Mouse (Mus musculus) megakaryocyte progenitor cell, adult 5-6 weeks (primary cell): ENCODE measurements around the gene Glyctk. TPM values are rescaled to one million over a fixed set of nuclear protein-coding genes. Genes with fewer than 3 reads are reported as not detected.
"Not testable (repeated sequence)": the region's sequence is repeated elsewhere in the genome, so short reads cannot be mapped to it uniquely, and the experiment has no call there.

Experiments used
- ATAC-seq: replicated peaks from 2 replicates; pipeline ENCODE4 v1.8.0; 2016; ENCODE audit warnings: mild to moderate bottlenecking, moderate TSS enrichment, inconsistent platforms; ENCODE audit not compliant: poor library complexity
- total RNA-seq, 2 experiments: library from RNA; stranded (forward) in 1 of 2; stranded (reverse) in 1 of 2; fragments of 157-497, 149-512 nt in 1 of 2; fragments of 200-1000 nt in 1 of 2; gene quantifications; 2 replicates each; pipeline versions ENCODE4 v1.2.3 to v1.2.4; 2015 to 2017

Gene Glyctk
- total RNA-seq, 2 experiments from 2014 or later, result 0.37 to 1.2 TPM

DNA sequence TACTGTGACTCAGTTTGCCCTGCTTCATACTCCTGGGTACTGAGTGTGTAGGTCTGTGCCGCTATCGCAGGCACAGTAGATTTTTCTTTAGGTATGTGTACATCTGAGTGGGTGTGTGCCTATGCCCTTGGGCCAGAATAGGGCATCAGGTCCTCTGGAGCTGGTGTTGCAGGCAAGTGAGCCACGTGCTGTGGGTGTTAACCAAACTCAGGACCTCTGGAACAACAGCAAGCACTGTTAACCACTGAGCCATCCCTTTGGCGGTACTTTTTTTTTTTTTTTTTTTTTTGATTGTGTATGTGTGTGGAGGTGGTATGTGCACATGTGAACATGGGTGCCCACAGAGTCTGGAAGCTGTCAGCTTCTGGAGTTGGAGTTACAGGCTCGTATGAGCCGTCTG, 19.9 kb upstream of the Glyctk start:
- ATAC-seq, result no peak

DNA sequence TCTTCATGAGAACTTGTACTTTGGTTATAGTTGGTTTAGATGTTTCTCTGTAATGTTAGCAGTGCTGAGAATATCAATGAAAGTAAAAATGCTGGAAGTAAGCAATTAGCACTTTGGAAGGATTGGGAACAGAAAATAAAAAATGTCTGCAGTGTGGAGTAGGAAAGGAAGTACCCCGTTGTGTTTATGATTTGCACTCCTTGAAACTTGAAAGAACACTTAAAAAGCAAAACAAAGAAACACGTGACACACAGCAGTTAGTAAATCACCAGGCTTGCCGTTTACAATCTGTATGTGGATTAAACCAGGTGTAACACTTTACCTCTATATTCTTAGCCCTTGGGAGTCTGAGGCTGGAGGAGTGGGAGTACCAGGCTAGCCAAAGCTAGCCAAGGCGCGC, 18.8 kb upstream of the Glyctk start:
- no peak for ATAC-seq

DNA sequence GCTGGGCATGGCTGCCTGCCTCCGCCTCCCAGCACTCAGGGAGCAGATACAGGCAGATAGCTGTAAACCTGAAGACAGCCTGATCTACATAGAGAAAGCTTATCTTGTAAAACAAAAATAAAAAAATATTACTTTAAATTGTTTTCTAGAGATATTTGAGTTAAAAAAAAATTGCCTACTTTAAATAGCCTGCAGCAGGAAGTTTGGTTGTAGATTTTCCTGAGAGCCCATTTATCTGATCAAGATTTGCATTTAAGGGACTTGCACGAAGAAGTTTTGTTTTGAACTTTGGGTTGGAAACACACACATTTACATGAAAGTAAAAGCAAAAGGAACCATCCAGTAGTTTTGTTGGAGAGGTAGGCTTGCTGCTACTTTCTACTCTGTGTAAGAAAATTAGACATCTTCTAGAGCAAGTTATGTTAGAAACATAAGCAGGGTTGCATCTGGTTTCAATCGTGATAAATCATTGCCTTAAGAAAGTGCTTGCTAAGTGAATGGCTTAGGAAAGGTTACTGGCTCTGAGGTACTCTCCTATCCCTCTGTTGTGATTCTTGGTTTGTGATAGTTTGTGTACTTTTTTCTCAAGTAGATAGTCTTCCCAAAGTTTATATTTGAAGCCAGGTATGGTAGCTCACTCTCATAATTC, 17.7 kb upstream of the Glyctk start:
- no peak for ATAC-seq

DNA sequence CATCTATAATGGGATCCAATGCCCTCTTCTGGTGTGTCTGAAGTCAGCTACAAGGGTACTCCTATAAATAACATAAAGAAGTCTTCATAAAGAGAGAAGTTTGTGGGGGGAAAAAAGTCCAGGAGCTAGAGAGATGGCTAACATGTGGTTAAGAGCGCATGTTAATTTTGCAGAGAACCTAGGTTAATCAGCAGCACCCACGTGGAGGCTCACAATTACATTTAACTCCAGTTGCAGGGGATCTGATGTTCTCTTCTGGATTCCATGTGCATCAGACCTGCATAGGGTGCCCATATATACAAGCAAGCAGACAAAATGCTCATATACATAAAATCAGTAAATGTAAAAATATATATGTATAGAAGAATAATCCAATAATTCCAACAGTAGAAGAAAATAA, 15.4 kb upstream of the Glyctk start:
- no peak for ATAC-seq

DNA sequence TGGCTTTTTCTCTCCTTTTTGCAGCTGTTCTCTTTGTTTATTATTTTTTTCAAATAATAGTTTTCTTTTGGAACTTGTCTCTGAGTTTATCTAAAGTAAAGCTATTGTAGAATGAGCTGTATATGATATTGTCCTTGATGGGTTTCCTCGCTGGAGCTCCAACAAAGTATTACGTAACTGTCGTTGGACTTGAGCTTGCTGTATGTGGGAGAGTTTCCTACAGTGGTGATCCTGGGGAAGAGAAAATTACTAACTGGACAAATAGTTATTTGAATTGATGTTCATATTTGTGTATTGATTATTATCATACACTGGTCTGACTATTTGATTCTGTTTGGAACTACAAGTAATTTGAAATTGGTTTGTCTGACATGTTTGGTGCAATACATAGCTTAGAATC, 14.6 kb upstream of the Glyctk start:
- ATAC-seq, result no peak

DNA sequence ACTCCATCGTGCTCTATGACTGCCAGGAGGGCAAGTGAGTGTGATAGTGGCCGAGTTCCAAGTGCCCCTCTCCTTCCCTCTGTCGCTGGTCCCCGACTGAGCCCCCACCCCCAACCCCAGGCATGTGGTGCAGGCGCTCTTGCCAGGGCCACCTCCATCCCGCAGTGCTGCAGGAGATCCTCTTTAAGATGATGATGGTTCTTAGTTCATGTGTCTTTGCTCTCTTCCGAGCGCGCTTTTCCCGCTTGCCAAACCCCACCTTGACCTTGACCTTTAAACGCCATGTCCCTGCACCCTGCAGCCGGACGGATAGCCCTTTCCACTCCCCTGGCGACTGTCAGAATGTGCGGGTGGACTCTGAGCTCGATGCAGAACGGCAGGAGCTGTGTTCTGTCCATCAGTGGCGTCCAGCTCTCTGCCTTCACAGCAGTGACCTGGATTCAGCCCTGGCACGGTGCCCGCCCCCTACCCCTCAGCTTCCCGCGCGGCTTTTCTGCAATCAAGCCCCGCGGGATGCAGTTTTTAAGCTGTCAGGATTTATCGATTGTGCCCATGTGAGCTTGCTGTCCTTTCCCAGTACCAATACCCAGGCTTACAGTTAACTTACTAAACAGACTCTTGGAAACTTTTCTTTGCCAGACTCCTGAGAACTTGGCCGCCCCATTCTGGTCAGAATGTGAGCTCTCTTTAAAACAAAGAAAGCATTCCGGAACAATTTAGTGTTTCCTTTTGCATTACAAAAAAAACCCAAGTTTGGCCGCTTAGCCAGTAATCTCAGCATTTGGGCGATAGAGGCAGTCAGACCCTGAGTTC, 13.6 kb upstream of the Glyctk start:
- peak; percentile 19 for ATAC-seq

DNA sequence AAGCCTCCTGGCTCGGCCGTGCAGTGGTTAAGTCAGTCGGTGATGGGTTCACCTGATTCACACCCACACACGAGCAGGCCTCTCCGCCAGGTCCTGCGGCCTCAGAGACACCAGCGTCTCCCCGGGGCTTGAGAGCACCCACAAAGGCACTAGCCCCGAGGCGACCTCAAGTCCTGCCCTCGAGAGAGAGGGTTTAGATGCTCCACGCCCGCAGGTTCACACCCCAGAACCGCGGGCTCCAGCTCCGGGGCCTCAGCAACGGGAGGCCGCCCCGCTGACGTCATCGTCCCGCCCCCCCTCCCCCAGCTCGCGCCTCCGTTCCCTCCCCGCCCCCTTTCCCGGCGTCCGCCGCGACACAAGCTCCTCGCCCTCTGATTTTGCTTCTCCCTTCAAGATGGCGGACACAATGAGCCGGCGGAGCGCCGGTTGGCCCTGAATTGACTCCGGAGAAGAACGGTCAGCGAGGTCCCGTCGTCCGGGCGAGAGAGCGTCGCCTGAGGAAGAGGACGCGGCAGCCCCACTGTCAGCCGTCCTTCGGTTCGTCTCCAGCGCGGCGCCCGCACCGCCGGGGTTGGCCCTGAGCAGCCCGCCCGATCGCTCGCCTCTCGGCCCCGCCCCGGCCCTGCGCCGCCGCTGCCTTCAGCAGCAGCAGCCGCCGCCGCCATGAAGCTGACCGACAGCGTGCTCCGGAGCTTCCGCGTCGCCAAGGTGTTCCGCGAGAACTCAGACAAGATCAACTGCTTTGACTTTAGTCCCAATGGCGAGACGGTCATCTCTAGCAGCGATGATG, 12.8 kb upstream of the Glyctk start, which contains the start of gene Wdr82:
TSS of gene Wdr82 (plus strand) at position 373 of the 790 bp plus-strand sequence.
- peak; percentile 82 for ATAC-seq

DNA sequence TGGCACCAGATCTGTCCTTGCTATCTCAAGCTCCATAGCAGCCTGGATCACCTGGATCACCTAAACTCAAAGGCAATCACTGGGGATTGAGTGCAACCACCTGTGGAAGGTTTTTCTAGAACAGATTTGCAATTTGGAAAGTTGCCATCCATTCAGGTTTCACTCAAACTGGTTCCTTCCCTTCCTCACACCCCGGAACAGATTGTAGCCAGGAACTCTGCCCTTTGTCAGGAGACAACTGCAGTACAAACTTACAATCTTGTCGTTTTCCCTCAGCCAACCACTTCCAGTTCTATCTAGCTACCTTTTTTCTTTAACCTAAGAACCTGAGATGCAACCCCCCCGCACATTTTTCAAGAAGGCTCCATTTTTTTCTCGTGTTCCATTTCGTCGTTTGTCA, 12.0 kb upstream of the Glyctk start:
- no peak for ATAC-seq

DNA sequence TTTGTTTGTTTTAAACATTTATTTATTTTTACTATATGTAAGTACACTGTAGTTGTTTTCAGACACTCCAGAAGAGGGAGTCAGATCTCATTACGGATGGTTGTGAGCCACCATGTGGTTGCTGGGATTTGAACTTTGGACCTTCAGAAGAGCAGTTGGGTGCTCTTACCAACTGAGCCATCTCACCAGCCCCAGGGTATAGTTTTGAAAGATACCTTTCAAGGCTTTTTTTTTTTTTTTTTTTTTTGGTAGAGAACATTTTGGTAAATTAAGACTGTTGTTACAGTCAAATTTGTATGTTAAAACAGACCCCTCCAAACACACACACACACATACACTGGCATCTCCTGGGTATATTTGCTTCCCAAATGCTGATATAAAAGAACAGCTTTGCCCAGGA, 11.1 kb upstream of the Glyctk start:
- not testable (repeated sequence) for ATAC-seq

DNA sequence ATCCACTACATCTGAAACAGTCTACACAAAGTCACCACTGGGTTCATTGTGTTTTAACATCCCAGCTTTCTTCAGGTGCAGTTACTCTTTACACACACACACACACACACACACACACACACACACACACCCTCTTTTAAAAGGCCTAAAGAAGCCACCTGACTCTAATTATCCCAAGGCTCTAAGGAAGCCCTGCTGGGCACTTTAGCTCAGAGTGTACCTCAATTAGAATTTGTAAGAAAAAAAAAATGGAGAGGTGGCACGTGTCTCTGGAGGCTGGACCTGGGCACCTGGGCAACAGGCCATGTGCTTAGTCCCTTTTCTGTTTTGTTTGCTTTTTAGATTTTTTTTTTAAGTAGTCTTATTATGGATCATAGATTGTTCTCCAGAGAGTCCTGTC, 9.8 kb upstream of the Glyctk start:
- ATAC-seq, result no peak

DNA sequence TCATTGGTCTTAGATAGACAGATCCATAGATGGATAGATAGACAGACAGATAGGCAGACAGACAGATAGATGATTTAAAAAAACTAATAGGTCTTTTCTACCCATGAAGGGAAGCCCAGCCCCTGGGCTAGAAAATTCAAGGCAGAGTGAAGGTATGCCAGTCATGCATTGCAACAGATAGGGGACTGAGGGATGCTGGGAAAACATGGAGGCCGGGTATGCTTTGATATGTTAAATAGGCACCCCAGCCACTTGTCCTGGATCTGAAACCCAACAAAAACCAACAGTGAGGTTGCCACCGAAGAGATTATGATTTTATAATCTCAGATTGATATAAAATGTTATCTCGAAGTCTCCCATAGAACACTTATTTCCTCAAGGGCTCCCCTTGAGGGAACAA, 9.3 kb upstream of the Glyctk start:
- ATAC-seq, result no peak

DNA sequence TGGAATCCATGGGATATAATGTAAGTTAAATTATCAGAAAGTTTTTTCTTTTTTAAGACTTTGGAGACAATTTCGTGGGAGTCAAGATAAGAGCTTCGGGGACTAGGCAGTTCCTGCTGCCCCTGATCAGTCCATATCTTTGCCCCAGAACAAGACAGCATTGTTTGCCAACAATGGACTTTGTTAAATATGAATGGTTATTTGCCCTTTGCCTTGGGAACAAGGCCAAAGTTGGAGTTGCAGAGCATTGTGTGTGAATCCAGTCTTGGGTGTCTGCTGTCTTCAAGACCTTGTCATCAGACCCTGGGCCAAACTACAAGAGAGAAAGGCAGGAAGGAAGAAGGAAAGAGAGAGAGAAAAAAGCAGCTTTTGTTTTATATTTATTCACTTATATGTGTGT, 8.8 kb upstream of the Glyctk start:
- ATAC-seq, result no peak

DNA sequence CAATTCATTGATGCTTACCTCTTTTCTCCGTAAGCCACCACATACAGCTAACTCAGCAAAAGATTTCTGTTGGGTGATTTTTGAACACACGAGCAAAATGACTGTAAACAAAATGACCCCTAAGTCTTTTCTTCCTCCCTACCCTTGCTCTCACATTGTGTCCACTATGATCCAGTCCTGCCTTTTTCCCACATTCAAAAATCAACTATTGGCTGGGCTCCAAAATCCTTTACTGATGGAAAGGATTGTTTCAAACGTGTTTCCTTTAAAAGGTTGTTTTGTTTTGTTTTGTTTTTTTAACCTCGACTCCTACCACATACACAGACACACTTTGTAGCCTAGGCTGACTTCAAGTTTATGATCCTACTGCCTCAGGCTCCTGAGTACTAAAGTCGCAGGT, 2.5 kb upstream of the Glyctk start:
- no peak for ATAC-seq

DNA sequence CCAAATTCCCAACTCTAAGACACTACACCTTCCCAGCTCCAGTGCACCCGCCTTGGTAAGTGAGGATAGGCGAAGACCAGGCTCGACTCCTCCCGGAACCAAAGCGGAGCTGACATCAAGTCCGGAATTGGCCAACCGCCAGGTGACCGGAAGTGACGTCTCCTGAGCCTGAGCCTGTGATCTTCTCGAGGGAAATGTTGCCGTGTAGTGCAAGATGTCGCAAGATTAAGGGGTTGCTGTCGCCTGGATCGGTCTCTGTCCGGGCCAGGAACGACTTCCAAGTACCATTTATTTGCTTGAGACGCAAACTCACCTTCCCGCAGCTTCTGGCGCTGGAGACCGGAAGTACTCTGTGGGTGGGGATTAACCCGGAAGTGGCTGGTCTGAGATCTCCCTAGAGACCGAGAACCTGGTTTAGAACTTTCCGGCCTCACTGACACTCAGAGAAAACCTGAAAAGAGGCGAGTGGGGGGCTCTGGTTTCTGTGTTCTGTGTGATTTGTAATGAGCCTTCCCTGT, 1.9 kb upstream of the Glyctk start:
- peak; percentile 76 for ATAC-seq

DNA sequence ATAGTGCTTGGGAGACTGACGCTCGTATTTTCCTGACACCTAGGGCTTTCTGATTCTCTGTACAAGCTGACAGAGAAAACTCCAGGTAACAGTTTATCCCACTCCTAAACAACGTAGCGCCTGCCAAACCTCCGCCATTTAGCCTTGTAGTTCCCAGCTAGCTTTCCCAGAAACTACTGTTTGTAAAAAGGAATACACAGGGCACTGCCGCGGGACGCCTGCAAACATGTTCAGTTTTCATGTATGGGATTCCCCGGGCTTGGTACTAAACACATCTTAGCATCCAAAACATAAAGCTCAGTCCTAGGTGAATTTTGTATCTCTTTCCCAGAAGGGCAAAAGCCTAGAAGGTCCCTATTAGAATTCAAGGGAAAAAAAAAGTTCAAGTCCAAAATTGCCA, 1.3 kb upstream of the Glyctk start:
- ATAC-seq, result no peak

DNA sequence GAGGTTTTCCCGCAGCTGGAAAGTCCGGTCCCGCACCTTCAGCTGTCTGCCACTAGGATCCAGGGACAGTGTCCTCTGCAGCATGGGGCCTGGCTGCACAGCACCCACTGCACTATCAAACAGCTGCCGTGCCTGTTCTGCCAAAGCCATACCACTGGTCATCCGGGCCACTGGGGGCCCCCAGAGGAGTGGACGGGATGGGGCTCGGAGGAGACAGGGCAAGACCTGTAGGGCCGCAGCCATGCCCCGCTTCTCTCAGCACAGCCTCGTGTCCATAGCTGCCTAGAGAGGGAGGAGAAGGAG, 364 bp downstream of the Glyctk start:
- ATAC-seq, result no peak

DNA sequence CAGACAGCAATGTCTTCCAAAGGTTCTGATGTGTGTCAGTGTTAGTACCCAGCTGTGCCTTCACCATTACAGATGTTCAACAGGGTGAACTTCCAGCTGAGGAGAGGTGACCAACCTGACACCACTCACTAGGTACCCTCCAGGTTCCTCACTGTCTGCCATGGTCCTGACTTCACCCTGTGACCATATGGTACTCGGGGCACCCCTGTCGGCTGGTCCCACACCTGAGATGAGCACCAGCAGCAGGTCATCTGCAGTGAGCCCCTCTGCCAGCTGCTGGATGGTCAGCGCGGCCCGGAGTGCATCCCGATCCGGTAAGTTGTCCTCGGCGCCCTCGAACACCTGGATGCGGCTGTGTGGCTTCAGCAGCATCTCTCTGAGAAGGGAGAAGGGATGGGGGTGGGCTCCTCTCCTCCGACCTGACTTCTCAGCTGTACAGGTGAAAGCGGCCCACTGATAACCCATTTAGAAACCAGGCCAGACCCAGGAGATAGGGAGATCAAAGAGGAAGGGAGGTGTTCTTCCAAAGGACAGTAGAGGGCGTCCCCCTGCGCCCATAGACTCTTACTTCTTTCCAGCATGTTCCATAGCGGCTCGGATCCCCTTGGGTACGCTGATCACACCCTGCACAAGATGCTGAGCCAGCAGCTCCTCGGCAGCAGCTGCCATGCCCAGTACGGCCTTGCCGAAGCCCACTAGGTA, 866 bp downstream of the Glyctk start:
- ATAC-seq, result no peak

DNA sequence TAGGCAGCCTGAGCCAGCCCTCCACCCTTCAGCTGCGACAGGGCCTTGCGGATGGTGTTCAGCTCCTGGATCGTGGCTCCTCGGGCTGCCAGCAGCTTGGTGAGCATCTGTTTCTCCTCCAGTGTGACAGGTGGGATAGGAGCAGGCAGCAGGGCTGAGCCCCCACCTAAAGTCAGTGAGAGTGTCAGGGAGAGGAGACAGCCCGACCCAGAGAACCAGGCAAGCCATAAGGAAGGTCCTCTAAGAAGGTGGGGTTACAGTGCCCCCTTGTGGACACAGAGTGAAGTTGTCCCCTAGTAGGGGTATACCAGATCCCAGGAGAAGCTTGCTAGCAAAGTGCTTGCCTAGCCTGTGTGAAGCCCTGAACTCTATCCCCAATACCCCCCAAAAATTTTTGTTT, 1.5 kb downstream of the Glyctk start:
- peak; percentile 63 for ATAC-seq

DNA sequence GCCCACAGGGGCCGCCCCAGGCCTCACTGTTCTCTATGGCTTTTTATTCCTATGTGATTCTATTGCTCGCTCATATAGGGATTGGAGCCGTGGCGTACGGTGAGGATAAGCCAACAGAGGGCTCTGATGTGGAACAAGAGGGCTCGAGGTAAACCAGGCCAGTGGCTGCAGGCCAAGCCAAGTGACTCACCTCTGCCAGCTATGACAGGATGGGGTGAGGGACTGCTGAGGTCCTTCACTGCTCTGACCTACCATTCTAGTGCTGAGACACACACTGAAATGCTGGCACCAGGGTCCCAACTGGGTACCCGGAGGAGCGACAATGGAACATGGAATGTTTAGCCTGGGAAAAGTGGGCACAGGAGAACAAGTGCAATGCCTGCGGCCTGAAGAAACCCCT, 3.8 kb downstream of the Glyctk start:
- no peak for ATAC-seq

DNA sequence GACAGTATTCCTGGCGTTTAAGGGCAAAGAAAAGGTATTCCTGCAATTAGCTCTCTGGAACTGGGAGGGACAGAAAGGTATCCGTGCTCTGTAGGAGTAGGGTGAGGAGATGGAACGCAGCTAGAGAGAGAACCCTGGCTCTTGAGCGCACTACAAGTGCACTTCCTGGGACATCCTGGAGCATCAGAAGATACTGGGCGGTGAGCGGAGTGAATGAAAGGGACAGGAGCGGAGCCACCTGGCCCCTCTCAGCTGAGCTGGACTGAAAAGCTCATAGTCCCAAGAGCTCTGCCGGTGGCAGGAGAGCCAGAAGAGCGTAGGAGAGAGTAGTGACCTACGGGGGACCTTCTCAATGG, 8.6 kb downstream of the Glyctk start:
- no peak for ATAC-seq
